Mouse (Mus musculus) embryonic facial prominence, embryonic 12.5 days (tissue): ENCODE measurements around the gene Gm364. TPM values are rescaled to one million over a fixed set of nuclear protein-coding genes. Genes with fewer than 3 reads are reported as not detected.
A peak's percentile ranks its signal among the peaks of the same experiment; 100 is the strongest.

Experiments used
- ATAC-seq: fragments of 200-750 bp; cut with Nextera tagmentation; 2 replicates; pipeline ENCODE4 v1.8.0; 2017; ENCODE audit not compliant: insufficient number of reproducible peaks, insufficient read depth, low FRiP score, low TSS enrichment
- H3K27ac ChIP-seq: fragments of 300-500 bp; sonication (generic); 2 replicates; pipeline ENCODE4 v1.5.1; 2016; ENCODE audit warnings: mild to moderate bottlenecking
- H3K27me3 ChIP-seq: fragments of 300-500 bp; sonication (generic); 2 replicates; pipeline ENCODE4 v1.6.1; 2016; ENCODE audit warnings: mild to moderate bottlenecking, moderate library complexity
- H3K36me3 ChIP-seq: fragments of 300-500 bp; sonication (generic); 2 replicates; pipeline ENCODE4 v1.6.1; 2016; ENCODE audit warnings: mild to moderate bottlenecking
- H3K4me1 ChIP-seq: fragments of 300-500 bp; sonication (generic); 2 replicates; pipeline ENCODE4 v1.6.1; 2016
- H3K4me2 ChIP-seq: fragments of 300-500 bp; sonication (generic); replicated peaks from 2 replicates; pipeline ENCODE4 v1.6.1; 2016; ENCODE audit warnings: mild to moderate bottlenecking, moderate library complexity
- H3K4me3 ChIP-seq: fragments of 300-500 bp; sonication (generic); 2 replicates; pipeline ENCODE4 v1.5.1; 2016; ENCODE audit warnings: mild to moderate bottlenecking
- H3K9ac ChIP-seq: fragments of 300-500 bp; sonication (generic); 2 replicates; pipeline ENCODE4 v1.6.1; 2016; ENCODE audit warnings: mild to moderate bottlenecking, moderate library complexity
- H3K9me3 ChIP-seq: fragments of 300-500 bp; sonication (generic); 2 replicates; pipeline ENCODE4 v1.6.1; 2016; ENCODE audit warnings: mild to moderate bottlenecking, moderate library complexity
- WGBS: fragments of 180-500 bp; shearing (Covaris S2); methylation state at CpG from one replicate; pipeline ENCODE4 v1.1.7; 2016; 5-methylcytosine and 5-hydroxymethylcytosine counted together
- polyA plus RNA-seq: library from polyadenylated mRNA; unstranded; fragments of >200 nt; fragmentation: Nextera tagmentation; extraction: Ambion mirVana; gene quantifications from 2 replicates; pipeline ENCODE4 v1.2.1, GENCODE M21; 2016

The Gm364 gene
- polyA plus RNA-seq, 1 experiment from 2014 or later = not detected

GRCm38 (mm10) chrX:57403651-57404050 lies 5.3 kb upstream of the Gm364 start:
- Histone ChIP-seq H3K4me1 (no peaks in the 10 kb centered on the region), H3K9ac (no peak overlapping the region), H3K27ac (no peak overlapping the region), H3K36me3 (no peaks in the 10 kb centered on the region), H3K27me3 (no peaks in the 10 kb centered on the region), H3K4me2 (no peak overlapping the region), H3K9me3 (no peaks in the 10 kb centered on the region), H3K4me3 (no peak overlapping the region)
- no peak for ATAC-seq

GRCm38 (mm10) chrX:57431610-57432009 lies 22.7 kb downstream of the Gm364 start:
- Histone ChIP-seq H3K4me1 (no peaks in the 10 kb centered on the region), H3K36me3 (no peaks in the 10 kb centered on the region), H3K9ac (no peak overlapping the region), H3K27me3 (no peaks in the 10 kb centered on the region), H3K27ac (no peak overlapping the region), H3K4me2 (no peak overlapping the region), H3K4me3 (no peak overlapping the region), H3K9me3 (no peaks in the 10 kb centered on the region)
- no peak for ATAC-seq
- WGBS = 6% methylated on average over 2 of the region's 2 CpGs

GRCm38 (mm10) chrX:57433897-57434296 lies 24.9 kb downstream of the Gm364 start:
- H3K4me2 ChIP-seq = no peak overlapping the region
- H3K9me3 ChIP-seq = no peaks in the 10 kb centered on the region
- no peaks in the 10 kb centered on the region for H3K27me3 ChIP-seq
- no peak for ATAC-seq
- no peak overlapping the region for H3K27ac ChIP-seq
- no peak overlapping the region for H3K9ac ChIP-seq
- WGBS = 95% methylated on average over 2 of the region's 2 CpGs
- no peak overlapping the region for H3K4me3 ChIP-seq
- H3K4me1 ChIP-seq = no peaks in the 10 kb centered on the region
- H3K36me3 ChIP-seq = no peaks in the 10 kb centered on the region

GRCm38 (mm10) chrX:57503634-57504033 lies 94.7 kb downstream of the Gm364 start, which contains the start of gene Gpr101:
Gene Gpr101, minus strand, starts transcription at chrX:57503757.
- WGBS = 21% methylated on average over 22 of the region's 28 CpGs

GRCm38 (mm10) chrX:57506247-57506646 lies 97.3 kb downstream of the Gm364 start:
- Histone ChIP-seq H3K4me2 (no peak overlapping the region), H3K27ac (no peak overlapping the region), H3K9ac (no peak overlapping the region), H3K27me3 (peaks cover 36% of the 10 kb centered on the region), H3K9me3 (no peaks in the 10 kb centered on the region), H3K4me3 (no peak overlapping the region), H3K36me3 (no peaks in the 10 kb centered on the region), H3K4me1 (no peaks in the 10 kb centered on the region)
- no peak for ATAC-seq
- WGBS = 77% methylated on average over 1 of the region's 1 CpGs

More at GRCm38 (mm10) chrX:57503634-57504033, 94.7 kb downstream of the Gm364 start, which contains the start of gene Gpr101:
- Histone ChIP-seq H3K9me3 (no peaks in the 10 kb centered on the region), H3K9ac (no peak within 1 kb of the TSS), H3K4me2 (peak within 1 kb of the TSS; percentile 55), H3K4me1 (no peaks in the 10 kb centered on the region), H3K27me3 (peaks cover 36% of the 10 kb centered on the region), H3K4me3 (peak within 1 kb of the TSS; percentile 28), H3K36me3 (no peaks in the 10 kb centered on the region), H3K27ac (no peak within 1 kb of the TSS)
- ATAC-seq = no peak

- Histone ChIP-seq H3K4me2 (peak overlapping the region; percentile 19; the same call in 1 of the 2 replicates), H3K27ac (no peak overlapping the region), H3K27me3 (no peaks in the 10 kb centered on the region), H3K9me3 (no peaks in the 10 kb centered on the region), H3K9ac (no peak overlapping the region), H3K4me3 (no peak overlapping the region), H3K4me1 (no peaks in the 10 kb centered on the region), H3K36me3 (no peaks in the 10 kb centered on the region)
- ATAC-seq = no peak
- WGBS = 43% methylated on average over 28 of the region's 28 CpGs
Observed at GRCm38 (mm10) chrX:57521117-57522095, 112.5 kb downstream of the Gm364 start.

Other genes starting within 250 kb of the Gm364 start
- not detected in 2 replicates for gene Cd40lg, start 197.0 kb upstream of the Gm364 start, polyA plus RNA-seq
- 8.1 and 9.4 TPM in 2 replicates for gene Arhgef6, start 70.4 kb upstream of the Gm364 start, polyA plus RNA-seq
- gene Rbmx, start 16.1 kb upstream of the Gm364 start, polyA plus RNA-seq = 185 and 196 TPM in 2 replicates
- not detected in 2 replicates for gene Gpr101, start 94.6 kb downstream of the Gm364 start, polyA plus RNA-seq